Mouse (Mus musculus) embryonic fibroblast, embryonic 13.5 days (primary cell): ENCODE measurements around the gene Clic4.

Source experiments
- CTCF ChIP-seq: IDR thresholded peaks from 2 replicates; pipeline ENCODE4 v1.5.1; 2011; ENCODE audit warnings: mild to moderate bottlenecking, control low read depth, low read length, moderate library complexity, borderline replicate concordance; ENCODE audit not compliant: insufficient read depth
- POLR2A ChIP-seq: IDR thresholded peaks from 2 replicates; pipeline ENCODE4 v1.6.1; 2011; ENCODE audit warnings: low read depth, mild to moderate bottlenecking, control low read depth, low read length, moderate library complexity

DNA sequence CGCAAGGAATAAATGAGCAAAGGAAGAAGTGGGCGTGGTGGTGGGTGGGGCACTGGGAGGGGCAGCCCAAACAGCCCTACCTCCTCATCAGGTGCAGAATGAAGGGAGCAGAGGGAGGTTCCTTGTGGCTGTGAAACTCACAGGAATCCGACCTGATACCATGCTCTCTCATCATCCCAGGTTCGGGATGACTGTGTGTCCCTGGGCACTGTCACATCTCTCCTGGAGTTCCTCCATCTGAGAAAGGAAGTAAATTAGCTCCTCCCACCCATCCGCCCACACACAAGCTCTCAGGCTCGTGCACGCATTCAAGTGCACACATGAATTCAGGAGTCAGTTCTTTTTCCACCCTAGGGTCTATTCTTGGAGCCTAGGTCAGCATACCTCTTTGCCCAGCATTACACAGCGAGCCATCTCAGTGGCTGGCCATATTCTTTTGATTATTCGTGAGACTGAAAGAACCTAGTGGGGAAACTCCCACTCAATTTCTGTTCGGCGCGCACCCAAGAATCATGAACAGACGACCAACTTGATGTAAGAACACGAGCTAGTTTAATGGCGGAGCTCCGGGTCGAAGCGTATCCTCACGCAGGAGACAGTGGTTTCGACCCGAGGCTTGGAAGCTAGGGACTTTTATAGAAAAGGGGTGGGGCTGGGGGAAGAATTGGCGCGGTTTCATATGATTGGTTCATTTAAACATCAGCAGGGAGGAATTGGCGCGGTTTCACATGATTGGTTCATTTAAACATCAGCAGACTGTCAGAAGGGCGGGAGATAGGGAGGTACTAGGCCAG lies 27.8 kb upstream of the Clic4 start:
- TF ChIP-seq CTCF (no peak), POLR2A (no peak)
